Mouse (Mus musculus): Measurements from ENCODE around the gene Tgm6. TPM values are rescaled to one million over a fixed set of nuclear protein-coding genes. Genes with fewer than 3 reads are reported as not detected.

Gene Tgm6
- polyA plus RNA-seq, 1 experiment from 2014 or later = 0.05 TPM

- peak overlapping the region; percentile 98 for H3K27ac ChIP-seq
- WGBS = 2% methylated on average over 15 of the region's 15 CpGs
- no peaks in the 10 kb centered on the region for H3K27me3 ChIP-seq
These were observed 67.3 kb downstream of the Tgm6 start for GRCm38 (mm10) chr2:130179507-130180019.

GRCm38 (mm10) chr2:130188391-130188790, 76.2 kb downstream of the Tgm6 start:
- H3K4me2 ChIP-seq (replicated peaks) = no peak overlapping the region
- H3K9ac ChIP-seq (replicated peaks) = no peak overlapping the region
- 90% methylated on average over 12 of the region's 12 CpGs for WGBS
- peaks cover 3% of the 10 kb centered on the region for H3K9me3 ChIP-seq
- no peak for ATAC-seq
- no peaks in the 10 kb centered on the region for H3K36me3 ChIP-seq
- no peak overlapping the region for H3K4me3 ChIP-seq (replicated peaks)
- H3K27ac ChIP-seq = no peak overlapping the region
- H3K4me1 ChIP-seq (replicated peaks) = no peaks in the 10 kb centered on the region
- H3K27me3 ChIP-seq = no peaks in the 10 kb centered on the region

More at GRCm38 (mm10) chr2:130179507-130180019, 67.3 kb downstream of the Tgm6 start:
- H3K4me3 ChIP-seq (replicated peaks) = peak overlapping the region; percentile 98
- no peaks in the 10 kb centered on the region for H3K9me3 ChIP-seq
- peaks cover 29% of the 10 kb centered on the region for H3K4me1 ChIP-seq (replicated peaks)
- peak; percentile 88 for ATAC-seq
- peak overlapping the region; percentile 73 for H3K9ac ChIP-seq (replicated peaks)
- peaks cover 25% of the 10 kb centered on the region for H3K36me3 ChIP-seq
- H3K4me2 ChIP-seq (replicated peaks) = peak overlapping the region; percentile 94

- Histone ChIP-seq H3K4me3 (replicated peaks) (no peak within 1 kb of the TSS), H3K27me3 (no peaks in the 10 kb centered on the region), H3K9ac (replicated peaks) (no peak within 1 kb of the TSS), H3K9me3 (peaks cover 3% of the 10 kb centered on the region), H3K4me2 (replicated peaks) (no peak within 1 kb of the TSS), H3K36me3 (no peaks in the 10 kb centered on the region), H3K27ac (no peak within 1 kb of the TSS), H3K4me1 (replicated peaks) (no peaks in the 10 kb centered on the region)
- 95% methylated on average over 16 of the region's 16 CpGs for WGBS
- no peak for ATAC-seq
These were observed 82.7 kb downstream of the Tgm6 start, which contains the start of gene Tmc2 for GRCm38 (mm10) chr2:130194894-130195293. Gene Tmc2, plus strand, starts transcription at chr2:130195194.

- no peak for ATAC-seq
- Histone ChIP-seq H3K27ac (no peak overlapping the region), H3K36me3 (no peaks in the 10 kb centered on the region), H3K9me3 (no peaks in the 10 kb centered on the region), H3K4me2 (replicated peaks) (no peak overlapping the region), H3K9ac (replicated peaks) (no peak overlapping the region), H3K27me3 (no peaks in the 10 kb centered on the region), H3K4me1 (replicated peaks) (no peaks in the 10 kb centered on the region), H3K4me3 (replicated peaks) (no peak overlapping the region)
- 52% methylated on average over 5 of the region's 5 CpGs for WGBS
These were observed 88.7 kb downstream of the Tgm6 start for GRCm38 (mm10) chr2:130200961-130201360.

Other genes with a start within 250 kb of the Tgm6 start
- gene Tgm3, start 100.1 kb upstream of the Tgm6 start, polyA plus RNA-seq (2015; fragmentation: Nextera tagmentation; extraction: Ambion mirVana) = not detected in 2 replicates
- gene Snrpb, start 67.0 kb downstream of the Tgm6 start, polyA plus RNA-seq (2015; fragmentation: Nextera tagmentation; extraction: Ambion mirVana) = 424 and 459 TPM in 2 replicates
- gene Tmc2, start 82.8 kb downstream of the Tgm6 start, polyA plus RNA-seq (2015; fragmentation: Nextera tagmentation; extraction: Ambion mirVana) = not detected in 2 replicates
- gene Nop56, start 162.0 kb downstream of the Tgm6 start, polyA plus RNA-seq (2015; fragmentation: Nextera tagmentation; extraction: Ambion mirVana) = 246 and 261 TPM in 2 replicates
- gene Idh3b, start 172.1 kb downstream of the Tgm6 start, polyA plus RNA-seq (2015; fragmentation: Nextera tagmentation; extraction: Ambion mirVana) = 154 and 165 TPM in 2 replicates
- 2.1 and 2.7 TPM in 2 replicates for gene Ebf4, start 182.8 kb downstream of the Tgm6 start, polyA plus RNA-seq (2015; fragmentation: Nextera tagmentation; extraction: Ambion mirVana)

All from midbrain, embryonic 13.5 days (tissue).